Mouse (Mus musculus) limb, embryonic 11.5 days (tissue): ENCODE measurements around the gene Brd4. TPM values are rescaled to one million over a fixed set of nuclear protein-coding genes. Genes with fewer than 3 reads are reported as not detected.

ENCODE experiments used
- ATAC-seq: fragments of 200-750 bp; cut with Nextera tagmentation; 2 replicates; pipeline ENCODE4 v1.8.0; 2017; ENCODE audit warnings: low read depth; ENCODE audit not compliant: insufficient number of reproducible peaks, low FRiP score, low TSS enrichment
- DNase-seq: peaks from one replicate; pipeline ENCODE4 v3.0.0-alpha.2; 2015; ENCODE audit warnings: low spot score
- H3K27ac ChIP-seq: fragments of 300-500 bp; sonication (generic); replicated peaks from 2 replicates; pipeline ENCODE4 v1.5.1; 2014; ENCODE audit warnings: low read depth, mild to moderate bottlenecking, low read length
- H3K27me3 ChIP-seq: fragments of 300-500 bp; sonication (generic); 2 replicates; pipeline ENCODE4 v1.6.1; 2014; ENCODE audit warnings: mild to moderate bottlenecking, low read length, mixed read lengths; ENCODE audit not compliant: control insufficient read depth, insufficient read depth
- H3K36me3 ChIP-seq: fragments of 300-500 bp; sonication (generic); 2 replicates; pipeline ENCODE4 v1.6.1; 2014; ENCODE audit warnings: mild to moderate bottlenecking, low read length, moderate library complexity, mixed read lengths; ENCODE audit not compliant: control insufficient read depth, insufficient read depth
- H3K4me1 ChIP-seq: fragments of 300-500 bp; sonication (generic); 2 replicates; pipeline ENCODE4 v1.6.1; 2014; ENCODE audit warnings: low read length, mixed read lengths; ENCODE audit not compliant: control insufficient read depth, insufficient read depth
- H3K4me2 ChIP-seq: fragments of 300-500 bp; sonication (generic); 2 replicates; pipeline ENCODE4 v1.6.1; 2014; ENCODE audit warnings: low read depth, mild to moderate bottlenecking, moderate library complexity; ENCODE audit not compliant: severe bottlenecking
- H3K4me3 ChIP-seq: fragments of 300-500 bp; sonication (generic); 2 replicates; pipeline ENCODE4 v1.5.1; 2014; ENCODE audit warnings: low read depth, low read length
- H3K9ac ChIP-seq: fragments of 300-500 bp; sonication (generic); 2 replicates; pipeline ENCODE4 v1.6.1; 2014; ENCODE audit warnings: mild to moderate bottlenecking, low read length
- H3K9me3 ChIP-seq: fragments of 300-500 bp; sonication (generic); 2 replicates; pipeline ENCODE4 v1.6.1; 2016; ENCODE audit warnings: low read length; ENCODE audit not compliant: control insufficient read depth
- WGBS: fragments of 180-500 bp; shearing (Covaris S2); extraction: QIAGEN DNeasy Blood & Tissue Kit; methylation state at CpG from one replicate; pipeline ENCODE4 v1.1.7; 2014; 5-methylcytosine and 5-hydroxymethylcytosine counted together
- polyA plus RNA-seq: library from polyadenylated mRNA; unstranded; fragments of >200 nt; fragmentation: Nextera tagmentation; extraction: Ambion mirVana; gene quantifications from 2 replicates; pipeline ENCODE4 v1.2.1, GENCODE M21; 2014

The Brd4 gene
- polyA plus RNA-seq, 1 experiment from 2014 or later = 124 TPM

GRCm38 (mm10) chr17:32257452-32257851 is 27.1 kb downstream of the Brd4 start:
- 98% methylated on average over 2 of the region's 2 CpGs for WGBS
- no peak for DNase-seq
- Histone ChIP-seq H3K9me3 (no peaks in the 10 kb centered on the region), H3K36me3 (peaks cover 2% of the 10 kb centered on the region; the same call in 1 of the 2 replicates), H3K27ac (no peak overlapping the region), H3K9ac (no peak overlapping the region), H3K4me1 (no peaks in the 10 kb centered on the region), H3K4me3 (no peak overlapping the region), H3K27me3 (no peaks in the 10 kb centered on the region), H3K4me2 (no peak overlapping the region)
- no peak for ATAC-seq

- no peak overlapping the region for H3K4me3 ChIP-seq
Observed at GRCm38 (mm10) chr17:32256896-32257295, 27.6 kb downstream of the Brd4 start.

GRCm38 (mm10) chr17:32253261-32253660 is 31.3 kb downstream of the Brd4 start:
- WGBS = 100% methylated on average over 2 of the region's 2 CpGs
- Histone ChIP-seq H3K4me1 (no peaks in the 10 kb centered on the region), H3K4me3 (no peak overlapping the region), H3K27ac (no peak overlapping the region), H3K9me3 (no peaks in the 10 kb centered on the region), H3K36me3 (peaks cover 2% of the 10 kb centered on the region; the same call in 1 of the 2 replicates), H3K9ac (no peak overlapping the region), H3K27me3 (no peaks in the 10 kb centered on the region), H3K4me2 (no peak overlapping the region)
- ATAC-seq (no peak), DNase-seq (no peak)

More at GRCm38 (mm10) chr17:32256896-32257295, 27.6 kb downstream of the Brd4 start:
- no peaks in the 10 kb centered on the region for H3K27me3 ChIP-seq
- H3K4me2 ChIP-seq = no peak overlapping the region
- no peaks in the 10 kb centered on the region for H3K9me3 ChIP-seq
- H3K36me3 ChIP-seq = peaks cover 2% of the 10 kb centered on the region; the same call in 1 of the 2 replicates
- DNase-seq (no peak), ATAC-seq (no peak)
- H3K27ac ChIP-seq = no peak overlapping the region
- H3K9ac ChIP-seq = no peak overlapping the region
- no peaks in the 10 kb centered on the region for H3K4me1 ChIP-seq
- WGBS = 83% methylated on average over 2 of the region's 2 CpGs

GRCm38 (mm10) chr17:32251827-32252470 is 32.6 kb downstream of the Brd4 start:
- H3K9ac ChIP-seq = no peak overlapping the region
- no peak overlapping the region for H3K4me3 ChIP-seq
- no peak overlapping the region for H3K27ac ChIP-seq
- peaks cover 2% of the 10 kb centered on the region; the same call in 1 of the 2 replicates for H3K36me3 ChIP-seq
- H3K9me3 ChIP-seq = no peaks in the 10 kb centered on the region
- WGBS = 97% methylated on average over 2 of the region's 2 CpGs
- H3K27me3 ChIP-seq = no peaks in the 10 kb centered on the region
- no peak for DNase-seq
- no peaks in the 10 kb centered on the region for H3K4me1 ChIP-seq
- no peak overlapping the region for H3K4me2 ChIP-seq
- ATAC-seq = no peak

- DNase-seq (no peak), ATAC-seq (no peak)
- 100% methylated on average over 1 of the region's 1 CpGs for WGBS
- Histone ChIP-seq H3K4me2 (no peak overlapping the region), H3K27me3 (no peaks in the 10 kb centered on the region), H3K27ac (no peak overlapping the region), H3K9ac (no peak overlapping the region), H3K9me3 (no peaks in the 10 kb centered on the region), H3K4me3 (no peak overlapping the region), H3K36me3 (peaks cover 2% of the 10 kb centered on the region; the same call in 1 of the 2 replicates), H3K4me1 (no peaks in the 10 kb centered on the region)
Observed at GRCm38 (mm10) chr17:32250066-32250465, 34.5 kb downstream of the Brd4 start.

GRCm38 (mm10) chr17:32248192-32248591 is 36.3 kb downstream of the Brd4 start:
- Histone ChIP-seq H3K27ac (no peak overlapping the region), H3K9me3 (no peaks in the 10 kb centered on the region), H3K27me3 (no peaks in the 10 kb centered on the region), H3K4me1 (no peaks in the 10 kb centered on the region), H3K36me3 (peaks cover 2% of the 10 kb centered on the region; the same call in 1 of the 2 replicates), H3K9ac (no peak overlapping the region), H3K4me3 (no peak overlapping the region), H3K4me2 (no peak overlapping the region)
- WGBS = 92% methylated on average over 1 of the region's 1 CpGs
- no peak for ATAC-seq
- no peak for DNase-seq

GRCm38 (mm10) chr17:32247616-32248015 is 36.9 kb downstream of the Brd4 start:
- no peak for DNase-seq
- no peaks in the 10 kb centered on the region for H3K27me3 ChIP-seq
- H3K4me1 ChIP-seq = no peaks in the 10 kb centered on the region
- no peak overlapping the region for H3K27ac ChIP-seq
- no peak for ATAC-seq
- no peaks in the 10 kb centered on the region for H3K9me3 ChIP-seq
- H3K36me3 ChIP-seq = no peaks in the 10 kb centered on the region
- no peak overlapping the region for H3K9ac ChIP-seq
- no peak overlapping the region for H3K4me2 ChIP-seq
- whole genome bisulfite sequencing = 100% methylated on average over 1 of the region's 1 CpGs
- no peak overlapping the region for H3K4me3 ChIP-seq

- H3K36me3 ChIP-seq = no peaks in the 10 kb centered on the region
- no peak overlapping the region for H3K4me3 ChIP-seq
- no peaks in the 10 kb centered on the region for H3K4me1 ChIP-seq
- ATAC-seq (no peak), DNase-seq (no peak)
- no peak overlapping the region for H3K9ac ChIP-seq
- H3K27ac ChIP-seq = no peak overlapping the region
- H3K4me2 ChIP-seq = no peak overlapping the region
- WGBS = 80% methylated on average over 5 of the region's 5 CpGs
- H3K9me3 ChIP-seq = no peaks in the 10 kb centered on the region
- H3K27me3 ChIP-seq = no peaks in the 10 kb centered on the region
Observed at GRCm38 (mm10) chr17:32246117-32246516, 38.4 kb downstream of the Brd4 start.
